Mouse (Mus musculus) cerebellum, adult 18-20 months (tissue): ENCODE data around the gene Mtln.

Source experiments
- DNase-seq, 2 experiments: peaks; one replicate each; pipeline ENCODE4 v3.0.0; 2021

Gene Mtln

GRCm38 (mm10) chr2:127751849-127752610 lies 40.3 kb downstream of the Mtln start:
- no peak for DNase-seq

- DNase-seq, result no peak
Measured at GRCm38 (mm10) chr2:127749376-127749775, 42.9 kb downstream of the Mtln start.

DNA sequence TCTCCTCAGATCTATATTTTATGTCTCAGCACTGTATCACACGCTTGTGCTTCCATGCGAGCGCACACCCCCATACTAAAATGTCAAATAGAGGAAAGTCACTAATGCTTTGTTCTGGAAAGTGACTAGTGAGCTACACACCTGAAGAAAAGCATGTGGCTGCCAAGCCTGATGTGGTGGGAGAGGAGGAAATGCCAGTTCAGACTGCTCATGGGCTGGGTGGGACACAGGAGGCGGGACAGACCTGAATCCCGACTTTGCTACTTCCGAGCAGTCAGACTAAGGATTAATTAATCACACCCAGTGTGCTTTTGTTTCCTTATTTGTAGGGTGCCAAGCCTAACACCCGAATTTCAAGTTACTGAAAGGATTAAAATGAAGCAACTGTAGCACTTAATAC lies 44.0 kb downstream of the Mtln start:
- DNase-seq, result no peak

DNA sequence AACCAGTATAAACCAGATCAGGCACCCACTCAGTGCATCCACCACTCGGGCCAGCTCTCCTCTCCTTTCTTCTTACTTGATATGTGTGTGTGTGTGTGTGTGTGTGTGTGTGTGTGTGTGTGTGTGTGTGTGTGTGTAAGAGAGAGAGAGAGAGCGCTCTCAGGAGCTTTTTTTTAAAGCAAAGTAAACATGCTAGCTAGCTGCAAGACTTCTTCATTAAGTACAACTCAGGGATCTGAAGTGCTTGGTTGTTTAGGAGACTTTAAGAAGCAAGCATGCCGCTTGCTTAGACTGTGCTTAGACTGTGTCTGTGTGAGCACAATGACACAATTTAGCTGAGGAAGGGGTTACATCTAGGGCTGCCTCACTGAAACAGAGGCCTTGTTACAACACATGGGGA lies 49.7 kb downstream of the Mtln start:
- DNase-seq, result no peak
